Mouse (Mus musculus) MEL (cell line): Measurements from ENCODE around the gene Elmsan1.

Experiments used
- CTCF ChIP-seq, 3 experiments: IDR thresholded peaks in 2 of 3; conservative IDR thresholded peaks in 1 of 3; 2 replicates each; pipeline ENCODE4 v1.5.1; 2011 to 2012; ENCODE audit warnings: low read length in 3 of 3, low read depth in 2 of 3, mild to moderate bottlenecking in 2 of 3, improper control_type of control experiment in 1 of 3, inconsistent platforms in 1 of 3, mixed read lengths in 1 of 3, moderate library complexity in 1 of 3; ENCODE audit not compliant: control insufficient read depth in 1 of 3, insufficient read depth in 1 of 3, poor library complexity in 1 of 3, severe bottlenecking in 1 of 3
- E2F4 ChIP-seq: IDR thresholded peaks from 2 replicates; pipeline ENCODE4 v1.6.1; 2011; ENCODE audit warnings: low read depth, low read length, improper control_type of control experiment, borderline replicate concordance
- GATA1 ChIP-seq: IDR thresholded peaks from 2 replicates; pipeline ENCODE4 v1.6.1; 2011; ENCODE audit warnings: low read depth, low read length, improper control_type of control experiment
- MYC ChIP-seq: IDR thresholded peaks from 2 replicates; pipeline ENCODE4 v1.6.1; 2011; ENCODE audit warnings: low read depth, mild to moderate bottlenecking, low read length, improper control_type of control experiment, moderate library complexity
- TBP ChIP-seq: IDR thresholded peaks from 2 replicates; pipeline ENCODE4 v1.8.0; 2011; ENCODE audit warnings: low read depth, low read length, improper control_type of control experiment
- TCF12 ChIP-seq: IDR thresholded peaks from 2 replicates; pipeline ENCODE4 v1.6.1; 2014; ENCODE audit warnings: low read depth, mild to moderate bottlenecking, inconsistent platforms, low read length, improper control_type of control experiment, moderate library complexity
- ZKSCAN1 ChIP-seq: IDR thresholded peaks from 2 replicates; pipeline ENCODE4 v1.6.1; 2012; ENCODE audit warnings: low read depth, mild to moderate bottlenecking, inconsistent platforms, low read length, improper control_type of control experiment, moderate library complexity

- TF ChIP-seq TCF12 (no peak), MYC (peak; percentile 74), CTCF (IDR thresholded peaks at IDR 0.05 in 2 of 3, conservative IDR thresholded peaks at IDR 0.05 in 1 of 3; ENCODE audit: control insufficient read depth in 1 of 3, insufficient read depth in 1 of 3, low read depth in 2 of 3, low read length in 3 of 3, poor library complexity in 1 of 3, severe bottlenecking in 1 of 3) (peak; percentile 78 to 92 (median 88)), TBP (no peak), E2F4 (no peak), ZKSCAN1 (no peak), GATA1 (no peak)
Observed at GRCm38 (mm10) chr12:84249217-84249616, 30.5 kb upstream of the Elmsan1 start.
